Mouse (Mus musculus) CH12.LX (cell line): ENCODE results near the gene Smarca2.

Experiments
- CTCF ChIP-seq, 2 experiments: IDR thresholded peaks in 1 of 2; conservative IDR thresholded peaks in 1 of 2; 2 replicates each; pipeline ENCODE4 v1.5.1; 2011 to 2012; ENCODE audit warnings: low read depth in 2 of 2, low read length in 2 of 2, improper control_type of control experiment in 1 of 2, inconsistent platforms in 1 of 2, mild to moderate bottlenecking in 1 of 2, moderate library complexity in 1 of 2
- E2F4 ChIP-seq: IDR thresholded peaks from 2 replicates; pipeline ENCODE4 v1.6.1; 2011; ENCODE audit warnings: low read depth, low read length, improper control_type of control experiment; ENCODE audit not compliant: insufficient replicate concordance
- NELFE ChIP-seq: IDR thresholded peaks from 2 replicates; pipeline ENCODE4 v1.6.1; 2011; ENCODE audit warnings: low read depth, low read length, improper control_type of control experiment
- POLR2A ChIP-seq: IDR thresholded peaks from 2 replicates; pipeline ENCODE4 v1.6.1; 2011; ENCODE audit warnings: low read depth, mild to moderate bottlenecking, improper control_type of control experiment, low read length
- TCF12 ChIP-seq: IDR thresholded peaks from 2 replicates; pipeline ENCODE4 v1.6.1; 2014; ENCODE audit warnings: low read depth, mild to moderate bottlenecking, inconsistent platforms, low read length, improper control_type of control experiment
- USF1 ChIP-seq: IDR thresholded peaks from 2 replicates; pipeline ENCODE4 v1.6.1; 2014; ENCODE audit warnings: low read depth, mild to moderate bottlenecking, inconsistent platforms, low read length, improper control_type of control experiment
- ZKSCAN1 ChIP-seq: IDR thresholded peaks from 2 replicates; pipeline ENCODE4 v1.6.1; 2012; ENCODE audit warnings: low read depth, inconsistent platforms, low read length, improper control_type of control experiment, borderline replicate concordance

DNA sequence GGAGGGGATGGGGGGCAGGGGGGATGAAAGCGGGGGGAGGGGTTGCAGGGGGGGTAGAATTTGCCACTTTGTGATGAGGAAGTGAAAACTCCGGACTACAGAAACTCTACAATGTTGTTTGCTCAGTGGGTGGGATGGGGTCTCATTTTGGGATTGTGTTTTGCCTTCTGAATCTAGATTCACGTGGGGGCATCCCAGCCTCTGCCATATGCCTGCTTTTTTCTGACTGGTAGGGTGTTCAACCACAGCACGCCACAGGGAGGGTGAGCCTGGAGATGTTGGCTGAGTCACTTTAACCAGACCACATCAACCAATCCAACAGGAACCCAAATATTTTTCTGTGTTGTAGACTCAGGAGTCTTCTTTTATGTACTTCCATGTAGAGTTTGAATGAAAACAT is 77.3 kb downstream of the Smarca2 start:
- TF ChIP-seq ZKSCAN1 = no peak
- TF ChIP-seq POLR2A = no peak
- TF ChIP-seq NELFE = no peak
- TF ChIP-seq TCF12 = no peak
- TF ChIP-seq CTCF (conservative IDR thresholded peaks at IDR 0.05 in 1 of 2, IDR thresholded peaks at IDR 0.05 in 1 of 2; ENCODE audit: low read depth in 2 of 2, low read length in 2 of 2) = no peak
- no peak for TF ChIP-seq USF1
- TF ChIP-seq E2F4 = no peak
